Mouse (Mus musculus): ENCODE data around the gene Bud23.
A peak's percentile ranks its signal among the peaks of the same experiment; 100 is the strongest.

The Bud23 gene

GRCm38 (mm10) chr5:135021814-135022213 lies 42.9 kb downstream of the Bud23 start:
- DNase-seq (ENCODE audit: low read depth) = no peak

DNA sequence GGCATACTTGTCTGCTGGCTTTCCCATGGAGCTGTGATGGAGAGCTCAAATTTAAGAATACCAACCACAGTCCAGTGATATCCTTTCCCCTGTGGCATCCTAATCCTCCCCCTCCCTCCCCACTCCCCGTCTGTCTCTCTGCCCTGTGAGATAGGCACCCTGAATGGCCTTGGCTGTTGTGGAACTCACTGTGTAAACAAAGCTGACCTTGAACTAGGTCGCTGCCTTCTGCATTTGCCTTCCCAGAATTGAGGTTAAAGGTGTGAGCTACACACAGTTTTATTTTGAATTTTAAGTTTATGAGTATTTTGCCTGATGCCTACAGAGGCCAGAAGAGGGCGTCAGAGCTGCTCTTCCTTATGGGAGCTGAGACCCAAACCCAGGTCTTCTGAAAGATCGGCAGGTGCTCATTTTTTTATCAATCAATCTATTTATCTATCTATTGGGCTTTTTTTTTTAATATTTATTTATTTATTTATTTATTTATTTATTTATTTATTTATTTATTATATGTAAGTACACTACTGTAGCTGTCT lies 48.5 kb downstream of the Bud23 start:
- DNase-seq (ENCODE audit: low read depth) = peak; percentile 52

GRCm38 (mm10) chr5:135015497-135015896 lies 49.3 kb downstream of the Bud23 start:
- DNase-seq (ENCODE audit: low read depth) = peak; percentile 93

- peak; percentile 93 for DNase-seq (ENCODE audit: low read depth)
These were observed 51.9 kb downstream of the Bud23 start for GRCm38 (mm10) chr5:135012671-135013441.

GRCm38 (mm10) chr5:135011809-135012613 lies 52.7 kb downstream of the Bud23 start:
- DNase-seq (ENCODE audit: low read depth) = no peak

DNA sequence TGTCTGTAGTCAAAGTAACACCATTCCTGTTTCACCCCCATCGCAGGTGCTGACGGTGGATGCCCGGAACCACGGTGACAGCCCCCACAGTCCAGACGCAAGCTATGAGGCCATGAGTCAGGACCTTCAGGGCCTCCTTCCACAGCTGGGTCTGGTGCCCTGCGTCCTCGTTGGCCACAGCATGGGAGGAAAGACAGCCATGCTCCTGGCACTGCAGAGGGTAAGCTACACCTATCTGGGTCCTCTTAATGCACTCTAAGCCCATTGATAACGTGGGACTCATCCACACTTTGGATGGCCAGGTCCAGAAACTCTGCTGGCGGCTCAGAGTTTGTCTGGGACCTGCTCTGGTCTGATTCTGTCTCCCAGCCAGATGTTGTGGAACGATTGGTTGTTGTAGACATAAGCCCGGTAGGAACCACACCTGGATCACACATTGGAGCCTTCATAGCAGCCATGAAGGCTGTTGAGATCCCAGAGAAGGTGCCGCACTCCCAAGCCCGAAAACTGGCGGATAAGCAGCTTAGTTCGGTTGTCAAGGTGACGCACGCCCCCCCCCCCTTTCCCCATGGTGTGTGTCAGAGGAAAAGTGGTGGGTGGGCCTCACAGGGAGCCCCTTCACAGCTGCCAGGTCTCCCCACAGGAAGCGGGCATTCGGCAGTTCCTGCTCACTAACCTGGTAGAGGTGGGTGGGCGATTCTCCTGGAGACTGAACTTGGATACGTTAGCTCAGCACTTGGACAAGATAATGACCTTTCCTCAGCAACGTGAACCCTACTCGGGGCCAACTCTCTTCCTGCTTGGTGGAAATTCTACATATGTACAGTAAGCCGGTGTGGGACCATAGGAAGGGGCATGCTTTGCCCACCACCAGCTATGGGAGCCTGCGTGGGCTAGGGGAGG lies 53.7 kb downstream of the Bud23 start:
- DNase-seq (ENCODE audit: low read depth) = no peak

DNA sequence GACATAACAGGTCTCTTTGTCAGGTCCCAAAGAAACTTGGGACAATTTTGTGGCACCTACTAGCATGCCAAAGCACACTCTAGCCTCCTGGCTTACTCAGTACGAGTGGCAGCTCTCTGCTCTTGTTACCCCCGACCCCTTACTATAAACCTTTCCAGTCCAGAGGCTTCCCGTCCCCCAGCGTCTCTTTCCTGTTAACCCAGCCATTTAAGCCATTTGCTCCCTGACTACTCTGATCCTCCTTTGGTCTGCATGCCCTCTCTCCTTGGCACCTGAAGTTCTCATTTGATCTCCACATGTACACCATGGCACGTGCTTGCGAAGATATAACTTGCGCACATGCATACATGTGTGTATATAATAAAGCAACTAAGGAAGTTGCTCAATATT lies 54.4 kb downstream of the Bud23 start:
- DNase-seq (ENCODE audit: low read depth) = no peak

GRCm38 (mm10) chr5:135009590-135010319 lies 55.0 kb downstream of the Bud23 start:
- DNase-seq (ENCODE audit: low read depth) = peak; percentile 95

DNA sequence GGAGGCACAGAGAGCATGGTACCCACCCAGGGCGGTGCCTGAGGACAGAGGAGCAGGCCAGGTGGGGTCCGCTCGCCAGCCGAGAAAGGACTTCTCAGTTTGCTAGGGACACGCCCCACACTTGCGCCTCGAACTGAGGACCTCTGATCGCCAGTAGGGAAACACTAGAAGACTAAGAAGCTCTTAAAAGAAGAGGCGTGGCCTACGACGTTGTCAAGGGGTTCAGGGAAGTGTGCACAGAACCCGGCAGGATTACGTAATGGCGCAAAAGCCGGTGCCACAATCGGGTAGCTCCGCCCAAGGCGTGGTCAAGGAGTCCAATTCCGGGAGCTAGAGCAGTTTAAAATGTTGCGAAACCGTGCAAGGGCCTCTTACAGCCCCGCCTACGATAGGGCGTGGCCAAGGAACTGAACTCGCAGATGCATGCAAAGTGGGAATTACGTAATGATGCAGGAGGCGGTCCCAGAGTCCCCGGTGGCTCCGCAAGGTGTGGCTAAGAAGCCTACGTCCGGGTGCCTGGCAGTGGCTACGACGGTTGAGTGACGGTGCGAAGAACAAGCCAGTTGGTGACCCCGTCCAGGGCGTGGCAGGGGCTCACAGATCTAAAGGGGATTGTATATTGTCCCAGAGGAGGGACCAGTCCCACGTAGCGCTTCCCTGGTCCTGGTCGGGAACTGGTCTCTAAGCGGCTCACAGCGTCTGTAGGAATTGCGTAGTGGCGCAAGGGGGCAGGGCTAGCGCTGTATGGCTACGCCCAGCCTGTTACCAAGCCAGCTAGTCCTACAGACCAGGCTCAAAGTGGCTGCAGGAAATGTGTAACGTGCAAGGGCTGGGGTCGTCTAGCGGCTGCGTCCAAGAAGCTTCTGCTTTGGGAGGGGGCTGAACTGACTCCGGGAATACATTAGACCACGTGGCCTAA lies 55.8 kb downstream of the Bud23 start, which contains the start of gene Abhd11:
Gene Abhd11 (plus strand): TSS at position 482 of the 919 bp plus-strand sequence.
- peak; percentile 100 for DNase-seq (ENCODE audit: low read depth)

GRCm38 (mm10) chr5:135007802-135008571 lies 56.8 kb downstream of the Bud23 start:
- peak; percentile 61 for DNase-seq (ENCODE audit: low read depth)
